Mouse (Mus musculus): Measurements from ENCODE around the gene Myo10. TPM values are rescaled to one million over a fixed set of nuclear protein-coding genes. Genes with fewer than 3 reads are reported as not detected.

The Myo10 gene
- total RNA-seq, 4 experiments from 2014 or later, result 59.0 to 68.5 (median 62.0) TPM

DNA sequence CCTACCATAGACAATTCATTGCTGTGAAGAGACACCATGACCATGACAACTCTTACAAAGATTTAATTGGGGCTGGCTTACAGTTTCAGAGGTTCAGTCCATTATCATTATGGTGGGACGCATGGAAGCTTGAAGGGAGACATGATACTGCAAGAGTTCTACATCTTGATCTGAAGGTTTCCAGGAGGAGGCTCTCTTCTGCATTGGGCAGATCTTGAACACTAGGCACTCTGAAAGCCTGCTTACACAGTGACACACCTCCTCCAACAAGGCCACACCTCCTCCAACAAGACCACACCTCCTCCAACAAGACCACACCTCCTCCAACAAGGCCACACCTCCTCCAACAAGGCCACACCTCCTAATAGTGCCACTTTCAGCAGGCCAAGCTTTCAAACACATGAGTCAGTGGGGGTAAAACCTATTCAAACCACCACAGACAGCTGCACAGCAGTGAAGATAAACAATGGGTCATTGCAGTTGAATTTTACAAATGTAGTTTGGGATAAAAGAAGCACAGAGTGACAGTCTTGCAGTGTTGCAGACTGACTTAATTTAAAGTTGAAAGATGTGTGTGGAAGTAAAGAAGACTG is 225.3 kb downstream of the Myo10 start:
- no peak for DNase-seq

DNA sequence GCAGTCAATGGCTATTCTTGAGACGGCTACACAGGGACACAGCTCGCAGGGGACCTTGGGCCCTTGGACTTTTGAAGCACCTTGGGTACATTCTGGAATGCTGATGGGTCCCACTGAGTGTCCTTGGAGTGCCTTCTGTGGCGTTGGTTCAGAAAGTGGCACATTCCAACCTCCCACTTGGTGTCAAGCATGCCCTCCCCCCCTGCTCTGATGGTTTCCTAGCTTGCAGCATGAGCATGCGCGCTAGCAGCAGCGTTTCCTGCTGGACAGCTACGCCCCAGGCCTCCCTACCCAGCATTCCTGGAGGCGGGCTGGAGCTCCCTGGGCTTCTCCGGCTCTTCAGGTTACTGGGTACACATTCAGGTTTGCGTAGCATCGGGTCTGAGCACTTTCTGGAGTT is 228.2 kb downstream of the Myo10 start:
- no peak for DNase-seq

DNA sequence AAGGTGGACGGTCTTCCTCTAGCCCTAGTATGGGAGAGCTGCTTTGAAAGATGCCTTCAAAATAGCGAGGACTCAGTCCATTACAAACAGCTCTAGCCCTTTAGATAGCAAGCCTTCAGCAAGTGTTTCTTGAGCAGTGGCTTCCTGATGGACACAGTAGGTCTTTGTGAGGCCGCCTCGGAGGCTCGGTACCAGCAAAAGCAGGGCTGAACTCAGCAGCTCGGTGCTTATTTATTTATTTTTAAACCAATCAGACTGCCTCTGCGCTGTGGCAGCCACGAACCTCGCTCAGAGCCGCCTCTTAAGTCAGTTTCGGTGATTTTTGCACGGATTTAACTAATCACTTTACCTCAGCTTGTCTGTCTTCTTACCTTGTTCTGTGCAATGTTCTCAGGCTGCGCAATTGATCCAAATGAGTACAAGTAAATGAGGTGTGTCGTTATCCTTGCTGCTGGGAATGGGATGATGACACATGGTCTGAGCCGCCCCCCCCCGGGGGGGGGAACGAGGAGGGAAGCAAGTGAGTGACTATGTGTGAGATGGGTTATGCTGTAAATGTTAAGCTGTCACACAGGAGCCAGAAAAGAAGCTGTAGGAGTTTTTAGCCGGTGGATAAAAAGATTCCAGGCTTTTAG is 232.1 kb downstream of the Myo10 start:
- no peak for DNase-seq

DNA sequence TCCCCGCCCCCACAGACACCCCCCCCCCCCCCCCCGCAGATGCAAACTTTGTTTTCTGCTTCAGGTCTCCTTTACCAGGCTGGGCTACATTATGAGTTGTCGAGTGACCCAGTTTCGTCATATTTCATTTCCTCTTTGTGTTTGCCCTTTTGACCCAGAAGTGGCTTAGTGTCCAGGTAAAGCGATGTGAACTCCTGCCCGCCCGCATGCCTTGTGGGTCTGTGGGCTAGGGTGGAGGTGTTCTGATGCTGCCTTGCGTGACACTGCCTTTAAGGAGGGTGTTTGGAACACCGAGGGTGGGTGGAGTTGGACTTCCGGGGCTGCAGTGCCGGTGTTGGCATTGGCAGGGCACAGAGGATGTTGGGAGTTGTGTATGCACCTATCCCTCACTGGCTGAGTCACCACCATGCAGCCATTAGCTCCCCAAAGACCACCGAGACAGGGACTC is 236.3 kb downstream of the Myo10 start:
- DNase-seq, result no peak

DNA sequence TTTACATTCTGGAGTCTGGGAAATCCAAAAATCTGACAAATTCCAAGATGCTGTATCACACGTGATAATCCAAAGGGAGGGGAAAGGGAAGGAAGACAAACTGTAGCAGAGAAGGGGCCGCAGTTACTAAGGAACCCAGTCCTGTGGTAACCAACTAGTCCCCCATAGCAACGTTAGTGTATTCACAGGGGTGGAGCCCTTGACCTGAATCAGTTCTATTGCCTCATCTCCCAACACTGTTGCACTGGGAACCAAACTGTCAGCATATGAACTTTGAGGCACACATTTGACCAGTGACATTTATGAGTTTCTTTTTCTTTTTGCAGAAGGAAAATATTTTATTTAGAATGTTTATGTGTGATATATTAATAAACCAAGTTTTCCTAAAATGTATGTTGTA is 237.1 kb downstream of the Myo10 start:
- peak; percentile 18 for DNase-seq

DNA sequence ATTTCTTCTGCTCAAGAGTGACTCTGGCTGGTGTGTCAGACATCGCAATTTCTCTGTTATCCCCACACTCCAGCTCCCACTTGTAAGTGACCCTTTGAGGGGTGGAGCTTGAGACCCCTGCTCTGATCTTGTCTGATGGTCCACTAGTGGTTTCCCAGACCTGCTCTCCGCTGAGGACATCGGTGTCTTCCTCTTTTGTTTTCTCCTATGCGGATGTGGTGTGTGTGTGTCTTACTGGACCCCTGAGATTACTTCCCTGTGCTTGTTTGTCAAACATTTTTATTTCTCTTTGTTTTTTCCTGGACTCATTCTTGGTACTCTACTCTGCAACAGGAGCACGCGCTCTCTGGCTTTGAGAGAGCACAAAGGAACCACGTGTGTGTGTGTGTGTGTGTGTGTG is 239.6 kb downstream of the Myo10 start:
- DNase-seq, result no peak

Other genes with a start within 250 kb of the Myo10 start
- gene Basp1, start 208.8 kb upstream of the Myo10 start, total RNA-seq (2022), result 1 to 10 TPM; 3.1 to 4.9 (median 3.6) TPM
- gene Retreg1, start 220.7 kb downstream of the Myo10 start, total RNA-seq (2022), result 10 to 100 TPM; 39.4 to 99.3 (median 45.7) TPM

Data from adrenal gland, adult 8-10 months (tissue).